Mouse (Mus musculus) adrenal gland, adult (tissue): ENCODE measurements around the gene Arhgef18.

Source experiments
- DNase-seq, 2 experiments: peaks; one replicate each; pipeline ENCODE4 v3.0.0; 2022 to 2023; ENCODE audit warnings: low spot score in 1 of 2; ENCODE audit not compliant: inconsistent age in 2 of 2

The Arhgef18 gene

GRCm38 (mm10) chr8:3394600-3394999, 1.8 kb downstream of the Arhgef18 start:
- peak in 1 of 2 experiments; percentile 73 for DNase-seq

DNA sequence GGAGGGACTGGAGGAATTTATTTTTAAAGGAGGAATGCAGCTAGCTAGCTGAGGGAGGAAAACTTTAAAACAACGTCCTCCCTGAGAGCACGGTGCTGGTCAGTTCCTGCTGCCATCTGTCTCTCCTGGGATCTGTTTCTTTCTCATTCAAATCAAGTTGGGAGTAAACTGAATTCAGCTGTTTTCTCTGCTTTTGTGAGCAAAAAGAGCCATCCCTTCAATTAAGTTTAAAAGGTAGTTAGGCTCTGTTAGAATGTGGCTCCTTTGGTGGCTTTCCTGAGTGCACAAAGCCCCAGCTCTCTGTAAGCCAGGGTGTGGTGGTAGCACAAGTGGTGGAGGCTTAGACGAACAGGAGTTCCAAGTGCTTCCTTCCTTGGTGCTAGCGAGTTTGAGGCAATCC, 2.4 kb downstream of the Arhgef18 start:
- DNase-seq = peak in 1 of 2 experiments; percentile 33

DNA sequence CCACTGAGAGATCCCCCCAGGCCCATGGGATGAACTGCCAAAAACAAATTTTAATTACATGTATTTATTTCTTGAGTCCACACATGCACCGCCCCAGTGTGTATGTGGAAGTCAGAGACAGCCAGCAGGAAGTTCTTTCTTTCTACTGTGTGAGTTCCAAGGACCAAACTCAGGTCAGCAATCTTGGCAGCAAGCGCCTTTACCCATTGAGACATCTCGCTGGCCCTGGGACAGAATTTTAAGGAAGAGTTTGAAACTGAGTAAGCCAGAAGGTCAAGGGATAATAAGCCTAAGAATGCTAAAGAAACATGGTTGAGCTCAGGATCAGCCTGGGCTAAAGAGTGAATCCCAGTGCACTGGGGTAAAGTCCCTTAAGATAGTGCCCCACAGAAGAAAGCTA, 4.8 kb downstream of the Arhgef18 start:
- DNase-seq = peak in 1 of 2 experiments; percentile 79

DNA sequence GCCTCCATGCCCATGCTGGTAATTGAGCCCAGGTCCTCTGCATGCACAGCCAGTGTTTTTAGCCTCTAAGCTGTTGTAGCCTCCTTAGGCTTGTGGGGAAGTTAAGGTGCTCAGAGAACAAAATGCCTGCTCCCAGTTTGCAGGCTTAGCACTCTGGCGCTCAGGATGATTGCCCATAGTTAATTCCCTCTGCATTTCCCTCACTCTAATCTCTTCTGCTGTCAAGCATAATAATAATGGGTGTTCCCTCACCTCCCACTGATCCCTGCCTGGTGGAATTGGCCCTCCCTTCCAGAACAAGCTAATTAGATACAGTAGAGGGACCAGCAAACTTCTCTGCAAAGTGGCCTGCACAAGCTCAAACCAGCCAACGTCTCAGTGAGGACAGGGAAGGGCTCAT, 7.7 kb downstream of the Arhgef18 start:
- DNase-seq = no peak

GRCm38 (mm10) chr8:3407417-3407816, 14.6 kb downstream of the Arhgef18 start:
- DNase-seq = no peak

- DNase-seq = no peak
Observed at GRCm38 (mm10) chr8:3411085-3411484, 18.3 kb downstream of the Arhgef18 start.

DNA sequence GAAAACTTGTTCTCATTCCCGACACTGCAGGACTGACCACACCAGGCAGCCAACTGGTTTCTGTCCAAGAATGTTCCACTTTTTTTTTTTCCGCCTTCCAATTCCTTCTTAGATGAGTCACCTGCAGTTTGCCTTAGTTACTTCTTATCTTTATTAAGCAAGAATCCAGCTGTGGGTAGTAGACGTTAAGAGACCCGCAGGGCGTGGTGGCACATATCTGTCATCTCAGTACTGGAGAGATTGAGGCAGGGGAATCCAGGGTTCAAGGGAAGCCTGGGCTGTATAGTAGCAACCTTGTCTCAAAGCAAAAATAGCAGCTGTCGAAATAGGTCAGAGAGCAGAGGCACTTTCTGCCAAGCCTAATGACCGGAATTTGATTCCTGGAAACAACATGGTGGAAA, 19.1 kb downstream of the Arhgef18 start:
- DNase-seq = peak; percentile 48 to 83

- no peak for DNase-seq
Observed at GRCm38 (mm10) chr8:3412816-3413215, 20.0 kb downstream of the Arhgef18 start.

DNA sequence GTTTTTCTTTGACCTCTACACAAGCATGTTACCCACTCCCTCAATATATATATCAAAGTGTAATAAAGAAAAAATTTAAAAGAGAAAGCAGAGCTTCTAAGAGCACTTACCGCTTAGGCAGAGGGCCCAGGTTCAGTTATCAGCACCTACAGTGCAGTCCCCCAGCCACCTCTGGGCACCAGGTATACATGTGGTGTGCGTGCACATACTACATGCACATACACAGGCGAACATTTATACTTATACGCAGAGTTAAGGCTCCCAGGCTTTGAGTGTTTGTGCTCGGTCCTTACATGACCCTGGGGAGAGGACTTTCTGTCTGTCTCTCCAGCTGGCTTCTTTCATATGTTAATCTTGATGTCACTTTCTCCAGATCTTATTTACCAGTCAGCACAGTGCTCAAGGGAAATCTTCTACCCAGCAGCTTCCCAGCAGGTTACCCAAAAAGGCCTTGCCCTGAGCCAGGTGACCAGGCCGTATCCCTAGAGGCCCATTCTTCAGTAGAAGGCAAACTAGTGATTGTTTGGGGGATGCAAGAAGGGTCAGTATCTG, 21.9 kb downstream of the Arhgef18 start:
- DNase-seq = no peak

DNA sequence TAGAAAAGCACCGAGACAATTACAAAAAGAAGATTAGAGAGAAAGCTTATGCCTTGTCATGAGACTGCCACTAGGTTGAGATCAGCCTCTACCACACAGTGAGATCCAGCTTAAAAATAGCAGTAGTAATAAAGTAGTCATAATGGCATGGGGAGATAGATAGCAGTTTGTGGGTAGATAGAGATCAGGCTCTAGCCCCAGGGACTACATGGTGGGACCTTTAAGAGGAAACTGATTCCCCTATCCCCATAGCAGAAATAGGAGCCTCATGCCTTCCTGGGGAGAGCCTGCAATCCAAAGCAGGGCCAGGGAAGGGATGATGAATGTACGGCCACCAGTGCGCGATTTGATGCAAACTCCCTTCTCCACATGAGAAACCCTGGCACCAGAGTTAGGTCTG, 22.5 kb downstream of the Arhgef18 start:
- no peak for DNase-seq

DNA sequence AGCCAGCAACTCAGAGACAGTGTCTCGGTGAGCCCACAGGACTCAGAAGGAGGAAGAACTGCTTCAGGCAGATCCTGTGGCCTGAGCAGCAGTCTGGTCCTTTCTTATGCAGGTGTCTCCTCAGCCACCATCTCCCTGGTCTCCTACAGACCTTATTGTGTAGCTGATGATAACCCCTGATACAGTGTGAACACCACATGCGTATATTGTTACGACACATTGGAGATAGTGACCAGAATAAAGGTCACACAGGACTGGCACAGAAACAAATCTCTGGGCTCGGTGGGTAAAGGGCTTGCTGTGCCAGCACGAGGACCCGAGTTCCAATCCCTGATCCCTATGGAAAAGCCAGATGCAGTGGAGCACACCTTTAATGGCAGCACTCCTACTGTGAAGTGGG, 22.9 kb downstream of the Arhgef18 start:
- DNase-seq = no peak

DNA sequence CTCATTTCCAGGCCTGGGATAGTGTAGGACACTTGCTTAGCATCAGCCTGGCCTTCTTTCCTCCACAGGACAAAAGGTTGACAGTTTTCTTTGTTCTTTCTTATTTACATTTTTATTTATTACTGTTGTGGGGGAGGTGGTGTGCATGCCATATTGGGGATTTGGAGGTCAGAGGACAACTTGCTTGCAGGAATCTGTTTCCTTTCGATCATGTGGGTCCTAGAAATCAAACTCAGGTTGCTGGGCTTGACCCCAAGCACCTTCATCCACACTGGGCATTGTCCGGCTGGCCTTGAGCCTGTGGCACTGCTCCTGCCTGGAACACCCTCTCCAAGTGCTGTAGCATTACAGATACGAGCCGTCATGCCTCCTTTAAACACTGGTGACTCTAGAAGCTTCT, 24.0 kb downstream of the Arhgef18 start:
- DNase-seq = no peak

- DNase-seq = no peak
Observed at GRCm38 (mm10) chr8:3417455-3417854, 24.6 kb downstream of the Arhgef18 start.

- no peak for DNase-seq
Observed at GRCm38 (mm10) chr8:3418101-3418500, 25.3 kb downstream of the Arhgef18 start.

DNA sequence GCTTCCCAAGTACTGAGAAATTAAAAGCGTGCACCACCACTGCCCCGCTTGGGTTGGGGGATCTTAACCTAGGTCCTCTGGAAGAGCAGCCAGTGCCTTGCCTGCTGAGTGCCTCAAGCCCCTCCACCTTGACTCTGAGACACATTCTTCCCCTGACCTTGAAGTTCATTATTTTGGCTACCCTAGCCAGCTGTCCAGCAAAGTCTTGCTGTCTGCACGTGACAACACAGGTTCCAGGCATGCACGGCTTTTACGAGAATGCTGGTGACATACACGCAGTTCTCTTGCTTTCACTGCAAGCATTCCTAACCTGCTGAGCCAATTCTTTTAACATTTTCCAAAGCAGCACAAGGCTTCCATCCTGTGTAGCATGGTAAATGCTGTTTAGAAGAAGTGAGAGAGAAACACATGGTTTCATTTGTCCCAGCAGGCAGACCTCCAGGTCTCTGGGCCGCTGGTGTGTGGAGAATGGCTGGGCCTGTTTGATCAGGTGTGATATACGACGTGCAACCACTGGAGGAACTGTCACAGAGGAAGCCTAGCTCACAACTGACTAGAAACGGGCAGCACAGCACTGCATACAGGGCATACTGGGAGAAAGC, 27.4 kb downstream of the Arhgef18 start:
- no peak for DNase-seq

DNA sequence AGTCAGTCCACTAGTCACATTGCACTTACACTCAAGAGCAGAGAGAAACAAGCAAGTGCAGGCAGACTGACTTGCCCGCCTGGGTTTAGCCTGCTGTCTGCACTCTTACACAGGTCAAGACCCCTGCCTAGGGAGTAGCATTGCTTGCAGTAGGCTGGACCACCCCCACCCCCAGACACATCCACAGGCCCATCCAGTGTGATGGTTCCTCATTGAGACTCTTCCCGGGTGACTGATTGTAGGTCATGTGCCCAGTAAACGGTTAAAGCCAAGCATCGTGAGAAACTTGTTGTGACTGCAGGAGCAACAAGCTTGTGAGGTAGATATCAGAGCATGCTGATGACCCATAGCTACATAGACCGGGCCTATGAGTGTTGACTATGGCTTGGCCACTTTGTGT, 28.7 kb downstream of the Arhgef18 start:
- no peak for DNase-seq

GRCm38 (mm10) chr8:3425217-3425616, 32.4 kb downstream of the Arhgef18 start:
- no peak for DNase-seq

- DNase-seq = no peak
Observed at GRCm38 (mm10) chr8:3426211-3426610, 33.4 kb downstream of the Arhgef18 start.

DNA sequence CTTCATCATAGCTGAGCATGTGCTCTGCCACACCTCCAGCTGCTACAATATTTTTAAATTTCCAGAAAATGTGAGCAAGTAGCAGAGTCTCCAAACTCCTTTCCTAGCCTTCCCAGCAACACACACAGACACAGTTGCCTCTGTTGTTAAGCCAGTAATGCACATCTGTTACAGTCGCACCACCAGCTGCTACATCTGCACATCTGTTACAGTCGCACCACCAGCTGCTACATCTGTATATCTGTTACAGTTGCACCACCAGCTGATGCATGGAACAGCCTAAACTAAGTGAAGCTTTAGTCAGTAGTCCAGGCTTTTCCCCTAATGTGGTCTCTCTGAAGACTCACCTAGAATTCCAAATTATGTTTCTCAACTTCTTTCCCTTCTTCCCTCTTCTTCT, 35.6 kb downstream of the Arhgef18 start:
- DNase-seq = no peak

DNA sequence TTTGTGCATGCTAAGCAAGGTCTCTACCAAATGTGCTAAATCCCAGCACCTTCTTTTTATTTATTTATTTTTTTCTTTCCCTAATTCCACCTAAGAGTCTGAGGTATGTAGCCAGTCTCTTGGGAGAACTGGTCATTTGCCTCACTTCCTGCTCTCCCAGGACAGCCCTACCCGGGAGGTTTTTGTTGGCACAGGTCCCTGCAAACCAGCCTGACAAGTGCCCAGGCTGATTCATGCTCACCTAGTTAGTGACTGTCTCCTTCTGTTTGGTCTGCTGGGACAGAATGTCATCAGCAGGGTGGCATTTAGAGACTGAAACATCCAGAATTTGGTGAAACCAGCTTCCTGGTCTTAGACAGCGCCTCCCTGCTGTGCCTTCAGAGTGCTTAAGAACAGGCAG, 37.2 kb downstream of the Arhgef18 start:
- peak; percentile 84 to 89 for DNase-seq

DNA sequence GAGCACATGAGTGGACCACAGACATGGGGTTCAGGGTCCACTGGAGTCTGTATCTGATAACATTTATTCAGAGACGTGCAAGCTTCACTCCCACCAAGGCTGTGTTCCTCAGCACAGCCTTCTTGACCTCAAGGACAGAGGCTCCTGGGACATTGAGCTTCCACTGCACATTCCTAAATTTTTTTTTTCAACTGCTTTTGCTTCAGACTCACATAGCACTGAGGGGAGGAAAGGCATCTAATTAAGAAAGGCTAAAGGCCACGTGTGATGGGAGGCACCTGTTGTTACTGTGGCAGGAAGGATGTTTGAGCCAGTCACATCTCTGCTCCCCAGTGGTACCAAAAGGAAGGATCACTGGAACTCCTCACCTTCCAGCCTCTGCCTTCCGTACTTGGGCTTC, 38.3 kb downstream of the Arhgef18 start:
- no peak for DNase-seq

- DNase-seq = no peak
Observed at GRCm38 (mm10) chr8:3436492-3436891, 43.7 kb downstream of the Arhgef18 start.

GRCm38 (mm10) chr8:3439510-3439909, 46.7 kb downstream of the Arhgef18 start:
- DNase-seq = no peak
